In genomic region chr1:155059505-155059904, GRCm38 (mm10) we compare ENCODE assay signal across 8 mouse cellular contexts. TPM values are rescaled to one million over a fixed set of nuclear protein-coding genes. Genes with fewer than 3 reads are reported as not detected.
DNase-seq lines count a peak whose midpoint lies in the region; ATAC-seq and TF ChIP-seq lines count a peak whose summit lies in the region.

No protein-coding gene starts in this region.

- no peaks in the 10 kb centered on the region for H3K36me3 ChIP-seq in midbrain, embryonic 10.5 days
- H3K36me3 ChIP-seq in midbrain, embryonic 16.5 days (ENCODE audit: control insufficient read depth, insufficient read depth, low read length), result no peaks in the 10 kb centered on the region
- no peaks in the 10 kb centered on the region for H3K36me3 ChIP-seq in heart, embryonic 15.5 days
- no peaks in the 10 kb centered on the region for H3K36me3 ChIP-seq in limb, embryonic 10.5 days

- H3K4me2 ChIP-seq in midbrain, embryonic 16.5 days (ENCODE audit: low read length), result no peak overlapping the region
- H3K4me2 ChIP-seq in heart, embryonic 15.5 days, result peak overlapping the region; percentile 50

- H3K9me3 ChIP-seq in midbrain, embryonic 10.5 days (replicated peaks), result no peaks in the 10 kb centered on the region
- H3K9me3 ChIP-seq in midbrain, embryonic 16.5 days (replicated peaks; ENCODE audit: control insufficient read depth, low read length, poor library complexity, severe bottlenecking), result no peaks in the 10 kb centered on the region
- H3K9me3 ChIP-seq in heart, embryonic 15.5 days (replicated peaks), result no peaks in the 10 kb centered on the region
- H3K9me3 ChIP-seq in limb, embryonic 10.5 days (replicated peaks), result no peaks in the 10 kb centered on the region

- H3K4me1 ChIP-seq in midbrain, embryonic 10.5 days, result peaks cover 42% of the 10 kb centered on the region
- H3K4me1 ChIP-seq in midbrain, embryonic 16.5 days (ENCODE audit: control insufficient read depth, insufficient read depth, low read length), result peaks cover 9% of the 10 kb centered on the region
- peaks cover 22% of the 10 kb centered on the region for H3K4me1 ChIP-seq in bone marrow, adult 2 months (ENCODE audit: control insufficient read depth, insufficient read depth, low read length)
- H3K4me1 ChIP-seq in heart, embryonic 15.5 days (replicated peaks), result peaks cover 55% of the 10 kb centered on the region
- H3K4me1 ChIP-seq in limb, embryonic 10.5 days, result peaks cover 58% of the 10 kb centered on the region

- 34% methylated on average over 14 of the region's 14 CpGs for WGBS in midbrain, embryonic 10.5 days
- 37% methylated on average over 13 of the region's 14 CpGs for WGBS in midbrain, embryonic 16.5 days
- 1% methylated on average over 14 of the region's 14 CpGs for WGBS in bone marrow, adult 2 months
- 7% methylated on average over 14 of the region's 14 CpGs for WGBS in heart, embryonic 15.5 days
- 26% methylated on average over 14 of the region's 14 CpGs for WGBS in limb, embryonic 10.5 days

- no peak for ATAC-seq in midbrain, embryonic 16.5 days
- ATAC-seq in heart, embryonic 15.5 days (replicated peaks; ENCODE audit: insufficient number of reproducible peaks, insufficient read depth, low FRiP score, low read depth), result peak; percentile 66
- ATAC-seq in monocyte, adult 5-6 weeks (replicated peaks; ENCODE audit: insufficient number of reproducible peaks, low FRiP score, low TSS enrichment, poor library complexity, severe bottlenecking), result peak; percentile 82

- TF ChIP-seq CTCF in bone marrow, adult 2 months (IDR thresholded peaks at IDR 0.05; ENCODE audit: control insufficient read depth, insufficient read depth, low read length), result 0 out of 2 replicates have a peak, but pooled peaks have one; percentile 11

- TF ChIP-seq POLR2A in bone marrow, adult 2 months (IDR thresholded peaks at IDR 0.05; ENCODE audit: borderline replicate concordance, control insufficient read depth, low read depth, low read length), result peak; percentile 76

- peak overlapping the region; percentile 35 for H3K27ac ChIP-seq in midbrain, embryonic 10.5 days (replicated peaks)
- H3K27ac ChIP-seq in midbrain, embryonic 16.5 days (ENCODE audit: low read length), result no peak overlapping the region
- peak overlapping the region; percentile 91 for H3K27ac ChIP-seq in bone marrow, adult 2 months (ENCODE audit: control insufficient read depth, insufficient read depth, low read depth, low read length, poor library complexity)
- peak overlapping the region; percentile 76 for H3K27ac ChIP-seq in heart, embryonic 15.5 days
- H3K27ac ChIP-seq in limb, embryonic 10.5 days, result peak overlapping the region; percentile 54

- no peak overlapping the region for H3K9ac ChIP-seq in midbrain, embryonic 16.5 days (ENCODE audit: low read depth, low read length)
- peak overlapping the region; percentile 39; the same call in 1 of the 2 replicates for H3K9ac ChIP-seq in heart, embryonic 15.5 days

- H3K4me3 ChIP-seq in midbrain, embryonic 10.5 days, result no peak overlapping the region
- H3K4me3 ChIP-seq in midbrain, embryonic 16.5 days (ENCODE audit: low read depth, low read length), result no peak overlapping the region
- peak overlapping the region; percentile 53 for H3K4me3 ChIP-seq in bone marrow, adult 2 months (replicated peaks; ENCODE audit: control insufficient read depth, low read depth, low read length)
- no peak overlapping the region for H3K4me3 ChIP-seq in heart, embryonic 15.5 days
- H3K4me3 ChIP-seq in limb, embryonic 10.5 days, result no peak overlapping the region

- DNase-seq in midbrain, embryonic 10.5 days (ENCODE audit: low spot score), result no peak
- no peak for DNase-seq in limb, embryonic 10.5 days (ENCODE audit: low spot score)
- no peak for DNase-seq in Muller cell, postnatal 12 days (ENCODE audit: inconsistent ontology term)
- no peak for DNase-seq in cerebellum, postnatal 25 days

- peaks cover 50% of the 10 kb centered on the region for H3K27me3 ChIP-seq in midbrain, embryonic 10.5 days (ENCODE audit: low read depth, poor library complexity, severe bottlenecking)
- H3K27me3 ChIP-seq in midbrain, embryonic 16.5 days (ENCODE audit: control insufficient read depth, insufficient read depth, low read depth, low read length), result no peaks in the 10 kb centered on the region
- no peaks in the 10 kb centered on the region for H3K27me3 ChIP-seq in heart, embryonic 15.5 days
- peaks cover 18% of the 10 kb centered on the region for H3K27me3 ChIP-seq in limb, embryonic 10.5 days (ENCODE audit: low read depth, poor library complexity, severe bottlenecking)

RNA-seq across cellular contexts. Expression of gene Ier5, which starts 39.9 kb away (rescaled TPM):
- polyA plus RNA-seq in midbrain, embryonic 10.5 days (2016; fragmentation: Nextera tagmentation; extraction: Ambion mirVana), result 4.0 and 4.3 TPM in 2 replicates
- polyA plus RNA-seq in midbrain, embryonic 16.5 days (2015; fragmentation: Nextera tagmentation; extraction: Ambion mirVana), result 4.8 and 4.9 TPM in 2 replicates
- polyA plus RNA-seq in bone marrow, adult 2 months (2011; ENCODE audit: insufficient read depth, insufficient read length, low replicate concordance, missing spikeins), result 10.4 and 18.8 TPM in 2 replicates
- polyA plus RNA-seq in heart, embryonic 15.5 days (2015; fragmentation: Nextera tagmentation; extraction: Ambion mirVana), result 5.0 and 5.5 TPM in 2 replicates
- 4.5 and 6.9 TPM in 2 replicates for polyA plus RNA-seq in limb, embryonic 10.5 days (2016; fragmentation: Nextera tagmentation; extraction: Ambion mirVana)
- total RNA-seq in monocyte, adult 5-6 weeks (2017), result 118 to 240 TPM (median 139 TPM) in 3 replicates
